Mouse (Mus musculus): Measurements from ENCODE around the gene Glrx5. TPM values are rescaled to one million over a fixed set of nuclear protein-coding genes. Genes with fewer than 3 reads are reported as not detected.

Glrx5 gene
- polyA plus RNA-seq, 1 experiment from 2014 or later: 123 TPM

DNA sequence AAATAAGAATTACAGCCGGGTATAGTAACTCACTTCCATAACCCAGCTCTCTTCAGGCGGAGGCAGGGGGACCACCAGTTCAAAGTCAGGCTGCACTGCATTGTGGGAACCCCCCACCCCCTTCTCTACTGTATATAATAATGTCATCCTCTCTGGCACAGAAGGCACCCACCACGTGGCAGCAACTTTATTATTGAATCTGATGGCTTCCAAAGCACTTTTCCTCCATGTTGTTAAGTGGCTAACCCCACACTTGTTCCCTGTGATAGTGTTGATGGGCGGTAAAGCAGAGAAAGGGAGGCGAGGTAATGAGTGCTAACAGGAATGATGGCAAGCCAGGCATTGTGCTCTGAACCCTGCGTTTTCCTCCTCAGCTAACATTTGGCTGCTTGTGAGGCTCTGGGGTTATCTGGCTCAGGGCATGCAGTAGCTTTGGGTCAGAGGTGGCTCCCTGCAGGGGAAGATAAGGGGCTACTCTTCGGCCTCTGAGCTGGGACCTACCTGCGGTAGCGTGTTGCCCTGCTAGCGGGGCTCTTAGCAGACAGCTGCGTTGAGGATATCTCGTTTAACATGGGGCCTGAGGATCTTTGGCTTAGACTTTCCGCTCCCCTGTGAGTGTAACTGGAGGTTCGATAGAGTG lies 1.8 kb downstream of the Glrx5 start:
- Histone ChIP-seq H3K4me1 (replicated peaks; ENCODE audit: control insufficient read depth, insufficient read depth, low read length) (peaks cover 24% of the 10 kb centered on the region), H3K27me3 (ENCODE audit: control insufficient read depth, insufficient read depth, low read depth, low read length) (no peaks in the 10 kb centered on the region), H3K4me2 (ENCODE audit: low read depth, low read length) (peak overlapping the region; percentile 85), H3K4me3 (ENCODE audit: low read length) (peak overlapping the region; percentile 77), H3K36me3 (ENCODE audit: control insufficient read depth, insufficient read depth, low read length) (peaks cover 7% of the 10 kb centered on the region; the same call in 1 of the 2 replicates), H3K9me3 (ENCODE audit: control insufficient read depth, low read length) (no peaks in the 10 kb centered on the region), H3K9ac (ENCODE audit: low read length) (peak overlapping the region; percentile 87; the same call in 1 of the 2 replicates), H3K27ac (ENCODE audit: low read length) (no peak overlapping the region)
- no peak for ATAC-seq (ENCODE audit: low read depth)
- WGBS: 46% methylated on average over 14 of the region's 14 CpGs

DNA sequence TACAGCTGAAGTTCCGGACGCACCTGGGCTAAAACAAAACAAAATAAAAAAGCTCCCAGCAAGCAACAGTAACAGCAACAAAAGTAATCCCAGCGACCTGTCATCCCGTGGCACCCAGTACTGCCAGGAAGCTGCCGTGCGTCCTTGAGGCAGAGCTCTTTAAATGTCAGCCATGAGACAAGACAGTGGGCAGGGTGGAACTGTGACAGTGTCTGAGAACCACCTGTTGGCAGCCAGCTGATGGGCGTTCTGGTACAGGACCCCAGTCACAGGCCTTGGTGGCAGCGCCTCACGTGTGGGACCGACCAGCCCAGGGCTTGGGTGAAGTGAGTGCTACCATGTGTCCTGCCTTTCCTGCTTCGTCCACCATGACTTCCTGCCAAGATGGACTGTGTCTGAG lies 5.7 kb downstream of the Glrx5 start:
- Histone ChIP-seq H3K4me1 (replicated peaks; ENCODE audit: control insufficient read depth, insufficient read depth, low read length) (peaks cover 22% of the 10 kb centered on the region), H3K27me3 (ENCODE audit: control insufficient read depth, insufficient read depth, low read depth, low read length) (no peaks in the 10 kb centered on the region), H3K9me3 (ENCODE audit: control insufficient read depth, low read length) (no peaks in the 10 kb centered on the region), H3K9ac (ENCODE audit: low read length) (no peak overlapping the region), H3K27ac (ENCODE audit: low read length) (no peak overlapping the region), H3K4me3 (ENCODE audit: low read length) (no peak overlapping the region), H3K36me3 (ENCODE audit: control insufficient read depth, insufficient read depth, low read length) (peaks cover 23% of the 10 kb centered on the region), H3K4me2 (ENCODE audit: low read depth, low read length) (no peak overlapping the region)
- WGBS: 72% methylated on average over 11 of the region's 11 CpGs
- no peak for ATAC-seq (ENCODE audit: low read depth)

DNA sequence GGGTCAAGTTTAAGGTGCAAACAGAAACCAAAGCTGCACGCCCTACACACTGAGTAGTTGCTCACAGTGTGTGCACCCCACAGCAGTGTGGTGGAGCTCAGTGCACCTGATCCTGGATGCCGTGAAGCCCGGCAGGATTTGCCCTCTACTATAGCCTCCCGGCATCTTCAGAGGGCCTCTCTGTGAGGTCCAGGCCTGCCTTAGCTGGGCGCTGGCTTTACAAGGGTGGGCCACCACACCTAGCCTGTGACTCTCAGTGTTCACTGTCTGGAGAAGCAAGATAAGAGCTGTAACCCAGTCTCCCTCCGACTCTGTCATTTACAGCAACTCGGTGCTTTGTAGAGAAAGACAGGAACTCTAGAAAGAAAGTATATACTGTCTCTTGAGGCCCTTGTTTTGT lies 6.4 kb downstream of the Glrx5 start:
- no peak for ATAC-seq (ENCODE audit: low read depth)
- peaks cover 15% of the 10 kb centered on the region for H3K4me1 ChIP-seq (replicated peaks; ENCODE audit: control insufficient read depth, insufficient read depth, low read length)
- no peaks in the 10 kb centered on the region for H3K9me3 ChIP-seq (ENCODE audit: control insufficient read depth, low read length)
- H3K36me3 ChIP-seq (ENCODE audit: control insufficient read depth, insufficient read depth, low read length): peaks cover 23% of the 10 kb centered on the region
- WGBS: 42% methylated on average over 7 of the region's 7 CpGs
- H3K27ac ChIP-seq (ENCODE audit: low read length): no peak overlapping the region
- no peak overlapping the region for H3K9ac ChIP-seq (ENCODE audit: low read length)
- no peak overlapping the region for H3K4me2 ChIP-seq (ENCODE audit: low read depth, low read length)
- no peak overlapping the region for H3K4me3 ChIP-seq (ENCODE audit: low read length)
- H3K27me3 ChIP-seq (ENCODE audit: control insufficient read depth, insufficient read depth, low read depth, low read length): no peaks in the 10 kb centered on the region

DNA sequence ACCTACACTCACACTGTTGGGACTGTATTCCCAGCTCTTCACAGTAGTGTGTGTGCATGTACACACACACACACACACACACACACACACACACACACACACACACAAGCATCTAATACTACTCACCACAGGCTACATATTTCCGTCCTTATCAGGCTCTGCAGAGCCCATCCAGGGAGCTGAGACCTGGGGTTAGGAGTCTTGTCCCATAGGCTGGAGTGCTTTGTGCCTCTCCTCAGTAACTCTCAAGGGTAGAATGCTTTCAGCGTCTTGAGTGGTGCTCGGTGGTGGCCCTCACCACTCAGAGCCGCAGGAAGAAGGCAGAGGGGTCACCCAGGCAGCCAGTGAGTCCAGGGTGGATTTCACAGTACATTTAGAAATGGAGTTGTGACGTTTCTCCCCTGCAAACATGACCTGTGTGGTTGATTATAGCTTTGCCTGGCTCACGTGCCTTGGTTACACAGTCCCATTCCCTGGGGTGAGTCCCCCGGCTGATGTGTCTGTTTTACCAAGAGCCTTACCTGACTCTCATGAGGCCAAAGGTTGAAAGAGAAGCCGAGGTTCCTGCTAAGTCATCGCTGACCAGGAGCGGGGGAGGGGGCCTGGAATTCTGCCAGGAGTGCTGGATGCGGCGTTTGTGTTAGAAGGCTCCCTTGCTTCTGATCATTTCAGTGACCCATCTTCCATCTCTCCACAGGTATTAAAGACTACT lies 7.2 kb downstream of the Glrx5 start:
- ATAC-seq (ENCODE audit: low read depth): peak; percentile 70
- no peak overlapping the region for H3K4me2 ChIP-seq (ENCODE audit: low read depth, low read length)
- WGBS: 29% methylated on average over 12 of the region's 12 CpGs

DNA sequence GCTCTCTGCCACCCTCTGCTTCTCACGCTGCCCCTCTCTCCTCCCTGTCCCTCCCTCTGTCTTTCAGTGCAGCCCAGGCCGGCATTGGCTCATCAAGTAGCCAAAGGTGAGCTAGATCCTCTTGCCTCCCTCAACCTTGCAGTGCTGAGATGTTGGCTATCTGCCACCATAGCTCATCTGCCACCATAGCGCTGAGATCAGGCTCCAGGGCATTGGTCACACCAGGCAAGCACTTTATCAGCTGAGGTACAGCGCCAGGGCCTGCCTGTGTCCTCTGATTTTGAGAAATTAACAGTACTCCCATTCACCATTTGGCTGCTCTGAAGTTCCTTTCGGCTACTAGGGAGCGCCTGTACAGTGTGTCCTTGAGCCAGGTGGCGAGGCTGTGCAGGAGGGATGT lies 8.5 kb downstream of the Glrx5 start:
- no peak overlapping the region for H3K4me3 ChIP-seq (ENCODE audit: low read length)
- H3K27ac ChIP-seq (ENCODE audit: low read length): no peak overlapping the region
- peaks cover 23% of the 10 kb centered on the region for H3K36me3 ChIP-seq (ENCODE audit: control insufficient read depth, insufficient read depth, low read length)
- peaks cover 11% of the 10 kb centered on the region; the same call in 1 of the 2 replicates for H3K4me1 ChIP-seq (replicated peaks; ENCODE audit: control insufficient read depth, insufficient read depth, low read length)
- 91% methylated on average over 7 of the region's 7 CpGs for WGBS
- H3K27me3 ChIP-seq (ENCODE audit: control insufficient read depth, insufficient read depth, low read depth, low read length): no peaks in the 10 kb centered on the region
- H3K9ac ChIP-seq (ENCODE audit: low read length): no peak overlapping the region
- no peaks in the 10 kb centered on the region for H3K9me3 ChIP-seq (ENCODE audit: control insufficient read depth, low read length)
- ATAC-seq (ENCODE audit: low read depth): no peak
- H3K4me2 ChIP-seq (ENCODE audit: low read depth, low read length): no peak overlapping the region

More for the DNA sequence above, 7.2 kb downstream of the Glrx5 start:
- H3K9ac ChIP-seq (ENCODE audit: low read length): 0 out of 2 replicates have a peak overlapping the region, but pooled peaks have one; percentile 22
- no peak overlapping the region for H3K4me3 ChIP-seq (ENCODE audit: low read length)
- peaks cover 23% of the 10 kb centered on the region for H3K36me3 ChIP-seq (ENCODE audit: control insufficient read depth, insufficient read depth, low read length)
- H3K27me3 ChIP-seq (ENCODE audit: control insufficient read depth, insufficient read depth, low read depth, low read length): no peaks in the 10 kb centered on the region
- H3K27ac ChIP-seq (ENCODE audit: low read length): no peak overlapping the region
- H3K4me1 ChIP-seq (replicated peaks; ENCODE audit: control insufficient read depth, insufficient read depth, low read length): peaks cover 11% of the 10 kb centered on the region
- H3K9me3 ChIP-seq (ENCODE audit: control insufficient read depth, low read length): no peaks in the 10 kb centered on the region

DNA sequence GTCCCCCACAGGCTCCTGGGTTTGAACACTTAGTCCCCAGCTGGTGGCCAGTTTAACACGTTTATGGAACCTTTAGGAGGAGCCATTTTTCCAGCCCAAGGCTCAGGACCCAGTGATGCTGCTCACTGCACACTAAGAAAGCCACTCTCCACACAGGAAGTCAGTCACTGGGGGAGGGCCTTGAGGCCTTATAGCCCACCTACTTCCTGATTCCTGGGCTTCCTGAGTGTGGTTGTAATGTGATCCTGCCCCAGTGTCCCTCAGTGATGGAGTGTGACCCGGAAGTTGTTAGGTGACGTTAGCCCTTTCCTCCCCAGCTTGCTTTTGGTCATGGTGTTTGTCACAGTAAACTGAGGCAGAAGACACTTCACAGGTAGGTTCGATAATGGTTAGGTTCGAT lies 10.6 kb downstream of the Glrx5 start:
- Histone ChIP-seq H3K27me3 (ENCODE audit: control insufficient read depth, insufficient read depth, low read depth, low read length) (no peaks in the 10 kb centered on the region), H3K27ac (ENCODE audit: low read length) (no peak overlapping the region), H3K9me3 (ENCODE audit: control insufficient read depth, low read length) (no peaks in the 10 kb centered on the region), H3K4me2 (ENCODE audit: low read depth, low read length) (no peak overlapping the region), H3K4me1 (replicated peaks; ENCODE audit: control insufficient read depth, insufficient read depth, low read length) (peaks cover 11% of the 10 kb centered on the region; the same call in 1 of the 2 replicates), H3K36me3 (ENCODE audit: control insufficient read depth, insufficient read depth, low read length) (peaks cover 23% of the 10 kb centered on the region), H3K4me3 (ENCODE audit: low read length) (no peak overlapping the region), H3K9ac (ENCODE audit: low read length) (no peak overlapping the region)
- no peak for ATAC-seq (ENCODE audit: low read depth)
- whole genome bisulfite sequencing: 78% methylated on average over 5 of the region's 5 CpGs

DNA sequence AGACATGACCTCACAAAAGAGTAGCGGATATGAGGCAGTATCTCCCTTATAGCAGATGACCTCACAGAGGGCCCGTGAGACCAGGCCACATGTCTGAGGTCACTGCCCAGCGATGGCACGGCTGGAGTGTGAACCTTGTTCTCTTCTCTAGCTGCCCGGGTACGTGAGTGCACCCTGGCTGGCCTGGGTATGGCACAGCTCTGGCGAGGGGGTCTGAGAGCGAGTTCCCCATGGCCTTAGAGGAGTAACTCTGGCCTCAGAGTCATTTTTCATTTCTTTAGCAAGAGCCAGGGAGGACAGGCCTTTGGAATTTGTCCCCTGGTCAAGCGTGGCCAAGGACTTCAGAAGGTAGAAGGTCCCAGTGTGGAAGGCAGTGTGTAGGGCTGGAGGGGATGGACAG lies 12.3 kb downstream of the Glrx5 start:
- no peaks in the 10 kb centered on the region for H3K9me3 ChIP-seq (ENCODE audit: control insufficient read depth, low read length)
- 81% methylated on average over 9 of the region's 9 CpGs for WGBS
- ATAC-seq (ENCODE audit: low read depth): no peak

DNA sequence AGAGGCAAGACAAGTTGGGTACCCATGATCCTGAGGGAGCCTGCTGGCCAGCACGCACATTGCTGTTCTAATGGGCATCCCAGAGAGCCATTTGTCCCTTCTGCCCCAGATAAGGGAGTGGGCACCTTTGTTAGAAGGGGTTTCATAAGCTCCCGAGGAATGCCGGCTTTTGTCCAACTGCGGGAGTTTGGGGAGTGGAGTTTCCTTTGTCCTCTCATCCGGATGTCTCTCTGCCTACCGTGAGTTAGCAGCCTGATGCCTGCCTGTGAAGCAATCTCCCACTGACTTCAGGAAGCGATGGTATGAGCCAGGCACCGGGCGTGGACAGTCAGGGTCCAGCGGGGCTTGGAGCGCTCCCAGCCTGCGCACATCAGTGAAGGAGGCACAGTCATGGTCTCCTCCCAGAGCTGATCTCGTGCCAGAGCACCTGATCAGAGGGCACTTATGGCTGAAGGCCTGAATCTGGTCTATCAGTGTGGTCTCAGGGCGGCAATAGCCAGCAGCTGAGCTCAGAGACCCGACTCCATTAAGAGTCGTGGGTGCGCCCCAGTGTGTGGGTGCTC lies 15.9 kb downstream of the Glrx5 start:
- H3K4me1 ChIP-seq (replicated peaks; ENCODE audit: control insufficient read depth, insufficient read depth, low read length): no peaks in the 10 kb centered on the region
- H3K27me3 ChIP-seq (ENCODE audit: control insufficient read depth, insufficient read depth, low read depth, low read length): no peaks in the 10 kb centered on the region
- no peak for ATAC-seq (ENCODE audit: low read depth)
- H3K27ac ChIP-seq (ENCODE audit: low read length): no peak overlapping the region
- no peak overlapping the region for H3K4me3 ChIP-seq (ENCODE audit: low read length)
- WGBS: 71% methylated on average over 17 of the region's 17 CpGs
- no peaks in the 10 kb centered on the region for H3K36me3 ChIP-seq (ENCODE audit: control insufficient read depth, insufficient read depth, low read length)
- no peak overlapping the region for H3K9ac ChIP-seq (ENCODE audit: low read length)
- no peaks in the 10 kb centered on the region for H3K9me3 ChIP-seq (ENCODE audit: control insufficient read depth, low read length)
- H3K4me2 ChIP-seq (ENCODE audit: low read depth, low read length): no peak overlapping the region

More for the DNA sequence above, 12.3 kb downstream of the Glrx5 start:
- H3K4me2 ChIP-seq (ENCODE audit: low read depth, low read length): no peak overlapping the region
- H3K36me3 ChIP-seq (ENCODE audit: control insufficient read depth, insufficient read depth, low read length): peaks cover 23% of the 10 kb centered on the region
- peaks cover 4% of the 10 kb centered on the region; the same call in 1 of the 2 replicates for H3K4me1 ChIP-seq (replicated peaks; ENCODE audit: control insufficient read depth, insufficient read depth, low read length)
- no peaks in the 10 kb centered on the region for H3K27me3 ChIP-seq (ENCODE audit: control insufficient read depth, insufficient read depth, low read depth, low read length)
- no peak overlapping the region for H3K4me3 ChIP-seq (ENCODE audit: low read length)
- no peak overlapping the region for H3K27ac ChIP-seq (ENCODE audit: low read length)
- no peak overlapping the region for H3K9ac ChIP-seq (ENCODE audit: low read length)

DNA sequence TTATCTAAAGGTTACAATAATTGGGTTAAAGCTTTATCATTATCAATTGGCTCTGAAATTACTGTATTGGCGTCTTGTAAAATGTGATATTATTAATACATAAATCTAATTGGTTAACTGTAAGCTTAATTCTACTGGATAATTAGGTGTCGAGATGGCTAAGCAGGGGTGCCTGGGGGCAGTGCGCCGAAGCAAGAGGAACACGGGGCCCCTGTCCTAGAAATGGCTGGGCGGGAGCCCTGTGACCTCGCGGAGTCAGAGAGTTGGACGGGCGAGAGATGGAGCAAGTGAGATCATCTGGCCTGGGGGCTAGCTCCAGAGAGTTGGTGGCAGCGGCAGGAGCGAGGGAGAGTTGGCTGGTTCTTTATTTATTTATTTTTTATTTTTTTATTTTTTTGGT lies 17.3 kb downstream of the Glrx5 start:
- Histone ChIP-seq H3K36me3 (ENCODE audit: control insufficient read depth, insufficient read depth, low read length) (no peaks in the 10 kb centered on the region), H3K4me1 (replicated peaks; ENCODE audit: control insufficient read depth, insufficient read depth, low read length) (no peaks in the 10 kb centered on the region), H3K4me3 (ENCODE audit: low read length) (no peak overlapping the region), H3K9ac (ENCODE audit: low read length) (no peak overlapping the region), H3K27me3 (ENCODE audit: control insufficient read depth, insufficient read depth, low read depth, low read length) (no peaks in the 10 kb centered on the region), H3K27ac (ENCODE audit: low read length) (no peak overlapping the region), H3K4me2 (ENCODE audit: low read depth, low read length) (no peak overlapping the region), H3K9me3 (ENCODE audit: control insufficient read depth, low read length) (no peaks in the 10 kb centered on the region)
- 78% methylated on average over 12 of the region's 12 CpGs for WGBS
- no peak for ATAC-seq (ENCODE audit: low read depth)

All from lung, embryonic 16.5 days (tissue).